Mouse (Mus musculus) kidney, adult 2 months (tissue): ENCODE measurements at regions not wholly inside any gene's neighbourhood (a gene's known extent, or its start where the extent isn't known, plus 50 kb on each side); places are given as distances from the start of the nearest gene placed in this dataset.

Experiments
- DNase-seq: peaks from one replicate; pipeline ENCODE4 v3.0.0; 2021
- H3K27ac ChIP-seq: fragments of 200-500 bp; 2 replicates; pipeline ENCODE4 v1.5.1; 2012; ENCODE audit warnings: low read depth, low read length, control low read depth, inconsistent platforms; ENCODE audit not compliant: insufficient read depth
- H3K27me3 ChIP-seq: fragments of 200-500 bp; replicated peaks from 2 replicates; pipeline ENCODE4 v1.6.1; 2012; ENCODE audit warnings: mild to moderate bottlenecking, moderate library complexity, low read length, inconsistent platforms; ENCODE audit not compliant: control insufficient read depth, insufficient read depth
- H3K36me3 ChIP-seq: fragments of 200-500 bp; 2 replicates; pipeline ENCODE4 v1.6.1; 2012; ENCODE audit warnings: mild to moderate bottlenecking, moderate library complexity, low read length, inconsistent platforms; ENCODE audit not compliant: control insufficient read depth, insufficient read depth
- H3K4me1 ChIP-seq: fragments of 200-500 bp; 2 replicates; pipeline ENCODE4 v1.6.1; 2011; ENCODE audit warnings: low read length; ENCODE audit not compliant: control insufficient read depth, insufficient read depth
- H3K4me3 ChIP-seq: fragments of 200-500 bp; 2 replicates; pipeline ENCODE4 v1.5.1; 2011; ENCODE audit warnings: mild to moderate bottlenecking, low read depth, low read length, control low read depth; ENCODE audit not compliant: insufficient read depth
- CTCF ChIP-seq: fragments of 200-500 bp; conservative IDR thresholded peaks from 2 replicates; pipeline ENCODE4 v1.5.1; 2011; ENCODE audit warnings: low read depth, mild to moderate bottlenecking, control low read depth, low read length, moderate library complexity, mixed read lengths; ENCODE audit not compliant: insufficient read depth, insufficient read length
- POLR2A ChIP-seq: fragments of 200-500 bp; IDR thresholded peaks from one replicate; pipeline ENCODE4 v1.6.1; 2011; ENCODE audit warnings: low read depth, low read length, control low read depth
- WGBS: fragments of 180-500 bp; shearing (Covaris S2); methylation state at CpG from one replicate; pipeline ENCODE4 v1.1.7; 2018; 5-methylcytosine and 5-hydroxymethylcytosine counted together

- no peak overlapping the region for H3K27ac ChIP-seq
- no peak for TF ChIP-seq CTCF
- no peak for TF ChIP-seq POLR2A
- H3K4me3 ChIP-seq: no peak overlapping the region
- no peaks in the 10 kb centered on the region for H3K27me3 ChIP-seq
- no peak for DNase-seq
- H3K4me1 ChIP-seq: no peaks in the 10 kb centered on the region
- no peaks in the 10 kb centered on the region for H3K36me3 ChIP-seq
- WGBS: 67% methylated on average over 1 of the region's 1 CpGs
Measured at GRCm38 (mm10) chr1:113372679-113373078, 1508.0 kb upstream of the Dsel start.

GRCm38 (mm10) chr1:113358242-113358641 lies 1493.5 kb upstream of the Dsel start:
- no peak overlapping the region for H3K27ac ChIP-seq
- no peaks in the 10 kb centered on the region for H3K27me3 ChIP-seq
- no peaks in the 10 kb centered on the region for H3K4me1 ChIP-seq
- WGBS: 73% methylated on average over 4 of the region's 4 CpGs
- DNase-seq: no peak
- TF ChIP-seq POLR2A (no peak), CTCF (no peak)
- H3K36me3 ChIP-seq: no peaks in the 10 kb centered on the region
- no peak overlapping the region for H3K4me3 ChIP-seq

GRCm38 (mm10) chr1:113308037-113308436 lies 1443.3 kb upstream of the Dsel start:
- Histone ChIP-seq H3K4me1 (no peaks in the 10 kb centered on the region), H3K27me3 (no peaks in the 10 kb centered on the region), H3K36me3 (no peaks in the 10 kb centered on the region), H3K4me3 (no peak overlapping the region), H3K27ac (no peak overlapping the region)
- no peak for DNase-seq
- 90% methylated on average over 2 of the region's 2 CpGs for WGBS
- TF ChIP-seq CTCF: no peak
- no peak for TF ChIP-seq POLR2A

GRCm38 (mm10) chr1:113297807-113298206 lies 1433.1 kb upstream of the Dsel start:
- WGBS: 72% methylated on average over 3 of the region's 3 CpGs
- Histone ChIP-seq H3K27me3 (no peaks in the 10 kb centered on the region), H3K4me3 (no peak overlapping the region), H3K27ac (no peak overlapping the region), H3K36me3 (no peaks in the 10 kb centered on the region), H3K4me1 (no peaks in the 10 kb centered on the region)
- no peak for DNase-seq
- no peak for TF ChIP-seq POLR2A
- no peak for TF ChIP-seq CTCF

GRCm38 (mm10) chr1:113288242-113288641 lies 1423.5 kb upstream of the Dsel start:
- Histone ChIP-seq H3K27me3 (no peaks in the 10 kb centered on the region), H3K27ac (no peak overlapping the region), H3K4me3 (no peak overlapping the region), H3K4me1 (no peaks in the 10 kb centered on the region), H3K36me3 (no peaks in the 10 kb centered on the region)
- TF ChIP-seq POLR2A (no peak), CTCF (no peak)
- DNase-seq: no peak

DNA sequence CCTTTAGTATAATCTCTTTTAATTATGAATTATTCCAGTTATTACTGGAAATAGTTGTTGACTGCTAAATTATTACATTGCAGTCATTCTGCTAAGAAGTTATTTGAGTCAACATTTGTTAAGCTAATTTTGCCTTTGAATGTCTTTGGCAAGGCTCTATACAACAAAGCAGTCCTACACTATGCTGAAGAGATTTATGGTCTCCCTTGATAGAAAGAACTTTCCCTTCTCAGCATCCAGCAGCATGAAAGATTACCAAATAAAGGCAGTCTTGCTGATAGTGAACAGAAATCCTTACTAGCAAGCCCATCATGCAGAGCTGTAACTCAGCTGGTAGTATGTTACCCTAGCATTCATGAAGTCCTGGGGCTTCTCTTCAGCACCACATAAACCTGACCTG lies 1419.4 kb upstream of the Dsel start:
- no peaks in the 10 kb centered on the region for H3K36me3 ChIP-seq
- DNase-seq: no peak
- H3K4me3 ChIP-seq: no peak overlapping the region
- H3K4me1 ChIP-seq: no peaks in the 10 kb centered on the region
- TF ChIP-seq POLR2A (no peak), CTCF (no peak)
- no peaks in the 10 kb centered on the region for H3K27me3 ChIP-seq
- no peak overlapping the region for H3K27ac ChIP-seq

DNA sequence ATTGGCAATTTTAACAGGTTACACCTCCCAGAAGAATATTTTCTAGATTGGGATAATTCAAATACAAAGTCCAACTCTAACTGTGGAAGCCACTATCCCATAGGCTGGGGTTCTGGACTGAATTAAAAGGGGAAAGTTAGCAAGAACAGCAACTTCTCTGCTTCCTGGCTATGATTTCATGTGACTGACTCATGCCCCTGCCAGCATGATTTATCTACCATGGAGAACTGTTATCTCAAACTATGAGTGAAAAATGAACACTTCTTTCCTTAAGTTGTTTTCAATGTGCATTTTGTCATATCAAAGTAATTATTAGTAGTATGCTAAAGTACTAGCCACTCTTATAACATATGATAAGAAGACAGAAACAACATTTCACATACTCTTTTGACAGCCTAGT lies 1394.7 kb upstream of the Dsel start:
- Histone ChIP-seq H3K4me3 (no peak overlapping the region), H3K4me1 (no peaks in the 10 kb centered on the region)
- no peak for DNase-seq

DNA sequence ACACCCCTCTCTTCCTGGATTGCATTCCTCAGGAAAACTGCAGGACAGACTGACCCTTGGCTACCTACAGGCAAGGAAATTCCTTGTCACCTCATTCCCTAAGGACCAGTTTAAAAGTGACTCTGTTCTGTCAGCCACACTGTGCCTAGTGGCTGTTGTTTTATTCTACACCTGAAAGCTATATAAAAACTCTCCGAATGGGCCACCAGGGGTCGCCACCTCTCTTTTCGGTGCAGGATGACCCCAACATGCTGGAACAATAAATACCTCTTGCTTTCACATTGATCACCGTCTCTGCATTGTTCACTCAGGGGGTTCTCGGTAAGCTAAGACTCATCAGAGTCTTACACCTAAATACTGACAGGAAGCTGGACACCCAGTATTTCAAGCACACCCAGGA lies 1382.6 kb upstream of the Dsel start:
- H3K27me3 ChIP-seq: no peaks in the 10 kb centered on the region
- 68% methylated on average over 5 of the region's 5 CpGs for WGBS
- no peak for TF ChIP-seq POLR2A
- no peak for TF ChIP-seq CTCF
- DNase-seq: no peak
- no peak overlapping the region for H3K27ac ChIP-seq
- no peaks in the 10 kb centered on the region for H3K4me1 ChIP-seq
- H3K4me3 ChIP-seq: no peak overlapping the region
- no peaks in the 10 kb centered on the region for H3K36me3 ChIP-seq

More for the DNA sequence above, 1394.7 kb upstream of the Dsel start:
- no peak overlapping the region for H3K27ac ChIP-seq
- no peaks in the 10 kb centered on the region for H3K36me3 ChIP-seq
- H3K27me3 ChIP-seq: no peaks in the 10 kb centered on the region
- TF ChIP-seq CTCF (no peak), POLR2A (no peak)
